Mouse (Mus musculus): ENCODE data around the gene Plch1.

The Plch1 gene

GRCm38 (mm10) chr3:63899309-63899695 is at the start of gene Plch1:
Plch1 (minus strand) TSS chr3:63899472.
- DNase-seq: peak; percentile 18

- peak; percentile 32 for DNase-seq
Observed at GRCm38 (mm10) chr3:63941204-63941850, 42.1 kb upstream of the Plch1 start.

GRCm38 (mm10) chr3:63938928-63939327 is 39.7 kb upstream of the Plch1 start:
- no peak for DNase-seq

- peak; percentile 89 for DNase-seq
Observed at GRCm38 (mm10) chr3:63928878-63929859, 29.9 kb upstream of the Plch1 start, which contains the start of gene E130311K13Rik. E130311K13Rik (minus strand) TSS chr3:63929472.

GRCm38 (mm10) chr3:63919634-63920033 is 20.4 kb upstream of the Plch1 start:
- DNase-seq: no peak

- no peak for DNase-seq
Observed at GRCm38 (mm10) chr3:63910301-63910700, 11.0 kb upstream of the Plch1 start.

GRCm38 (mm10) chr3:63905241-63905640 is 6.0 kb upstream of the Plch1 start:
- peak; percentile 3 for DNase-seq

- no peak for DNase-seq
Observed at GRCm38 (mm10) chr3:63904157-63904556, 4.9 kb upstream of the Plch1 start.

- no peak for DNase-seq
Observed at GRCm38 (mm10) chr3:63900021-63900571, 824 bp upstream of the Plch1 start.

GRCm38 (mm10) chr3:63898581-63899308 is 527 bp downstream of the Plch1 start:
- DNase-seq: peak; percentile 56

- no peak for DNase-seq
Observed at GRCm38 (mm10) chr3:63897177-63897576, 2.1 kb downstream of the Plch1 start.

GRCm38 (mm10) chr3:63896303-63896702 is 3.0 kb downstream of the Plch1 start:
- DNase-seq: no peak

GRCm38 (mm10) chr3:63895786-63896185 is 3.5 kb downstream of the Plch1 start:
- DNase-seq: no peak

- DNase-seq: no peak
Observed at GRCm38 (mm10) chr3:63893677-63894076, 5.6 kb downstream of the Plch1 start.

- DNase-seq: no peak
Observed at GRCm38 (mm10) chr3:63892154-63892553, 7.1 kb downstream of the Plch1 start.

- DNase-seq: no peak
Observed at GRCm38 (mm10) chr3:63881065-63881464, 18.2 kb downstream of the Plch1 start.

GRCm38 (mm10) chr3:63878995-63879666 is 20.1 kb downstream of the Plch1 start:
- no peak for DNase-seq

- DNase-seq: no peak
Observed at GRCm38 (mm10) chr3:63872818-63873217, 26.5 kb downstream of the Plch1 start.

GRCm38 (mm10) chr3:63871249-63871648 is 28.0 kb downstream of the Plch1 start:
- no peak for DNase-seq

GRCm38 (mm10) chr3:63868285-63868684 is 31.0 kb downstream of the Plch1 start:
- DNase-seq: peak; percentile 11

GRCm38 (mm10) chr3:63865069-63865468 is 34.2 kb downstream of the Plch1 start:
- DNase-seq: no peak

- no peak for DNase-seq
Observed at GRCm38 (mm10) chr3:63862716-63863115, 36.6 kb downstream of the Plch1 start.

Data from cerebellum, adult 8-10 months (tissue).